Mouse (Mus musculus) hindbrain, embryonic 11.5 days (tissue): Measurements from ENCODE around the gene Card10. TPM values are rescaled to one million over a fixed set of nuclear protein-coding genes. Genes with fewer than 3 reads are reported as not detected.

Source experiments
- ATAC-seq: fragments of 200-750 bp; cut with Nextera tagmentation; 2 replicates; pipeline ENCODE4 v1.8.0; 2017; ENCODE audit warnings: mild to moderate bottlenecking, moderate TSS enrichment, moderate library complexity; ENCODE audit not compliant: low FRiP score
- DNase-seq: peaks from one replicate; pipeline ENCODE4 v3.0.0-alpha.2; 2015; ENCODE audit warnings: low spot score
- H3K27ac ChIP-seq: fragments of 300-500 bp; sonication (generic); 2 replicates; pipeline ENCODE4 v1.5.1; 2014; ENCODE audit warnings: mild to moderate bottlenecking, low read depth, low read length
- H3K27me3 ChIP-seq: fragments of 300-500 bp; sonication (generic); 2 replicates; pipeline ENCODE4 v1.6.1; 2014; ENCODE audit warnings: mild to moderate bottlenecking, low read length, moderate library complexity, mixed read lengths; ENCODE audit not compliant: control insufficient read depth, insufficient read depth
- H3K36me3 ChIP-seq: fragments of 300-500 bp; sonication (generic); 2 replicates; pipeline ENCODE4 v1.6.1; 2014; ENCODE audit warnings: mild to moderate bottlenecking, low read length, moderate library complexity, mixed read lengths; ENCODE audit not compliant: control insufficient read depth, insufficient read depth
- H3K4me1 ChIP-seq: fragments of 300-500 bp; sonication (generic); replicated peaks from 2 replicates; pipeline ENCODE4 v1.6.1; 2014; ENCODE audit warnings: low read length, mixed read lengths; ENCODE audit not compliant: control insufficient read depth, insufficient read depth
- H3K4me2 ChIP-seq: fragments of 300-500 bp; sonication (generic); replicated peaks from 2 replicates; pipeline ENCODE4 v1.6.1; 2014; ENCODE audit warnings: mild to moderate bottlenecking, low read depth, low read length
- H3K4me3 ChIP-seq: fragments of 300-500 bp; sonication (generic); 2 replicates; pipeline ENCODE4 v1.5.1; 2014; ENCODE audit warnings: low read depth, low read length
- H3K9ac ChIP-seq: fragments of 300-500 bp; sonication (generic); 2 replicates; pipeline ENCODE4 v1.6.1; 2014; ENCODE audit warnings: low read depth, low read length
- H3K9me3 ChIP-seq: fragments of 300-500 bp; sonication (generic); 2 replicates; pipeline ENCODE4 v1.6.1; 2016; ENCODE audit warnings: low read length; ENCODE audit not compliant: control insufficient read depth
- WGBS: fragments of 180-500 bp; shearing (Covaris S2); extraction: QIAGEN DNeasy Blood & Tissue Kit; methylation state at CpG from one replicate; pipeline ENCODE4 v1.1.7; 2014; 5-methylcytosine and 5-hydroxymethylcytosine counted together
- polyA plus RNA-seq: library from polyadenylated mRNA; unstranded; fragments of >200 nt; fragmentation: Nextera tagmentation; extraction: Ambion mirVana; gene quantifications from 2 replicates; pipeline ENCODE4 v1.2.1, GENCODE M21; 2014

Card10 gene
- polyA plus RNA-seq, 1 experiment from 2014 or later: 2.4 TPM

GRCm38 (mm10) chr15:78799029-78799428 lies 3.8 kb downstream of the Card10 start:
- no peak overlapping the region for H3K27ac ChIP-seq
- H3K4me1 ChIP-seq: peaks cover 13% of the 10 kb centered on the region
- H3K9ac ChIP-seq: no peak overlapping the region
- no peaks in the 10 kb centered on the region for H3K36me3 ChIP-seq
- no peak overlapping the region for H3K4me3 ChIP-seq
- no peak for ATAC-seq
- no peak overlapping the region for H3K4me2 ChIP-seq
- no peaks in the 10 kb centered on the region for H3K9me3 ChIP-seq
- peaks cover 22% of the 10 kb centered on the region for H3K27me3 ChIP-seq
- no peak for DNase-seq
- 66% methylated on average over 21 of the region's 21 CpGs for WGBS

GRCm38 (mm10) chr15:78797060-78797329 lies 5.8 kb downstream of the Card10 start:
- peaks cover 5% of the 10 kb centered on the region; the same call in 1 of the 2 replicates for H3K4me1 ChIP-seq
- H3K4me3 ChIP-seq: no peak overlapping the region
- 88% methylated on average over 8 of the region's 8 CpGs for WGBS
- H3K27me3 ChIP-seq: peaks cover 7% of the 10 kb centered on the region
- H3K36me3 ChIP-seq: no peaks in the 10 kb centered on the region
- no peak overlapping the region for H3K9ac ChIP-seq
- DNase-seq (no peak), ATAC-seq (no peak)
- H3K27ac ChIP-seq: no peak overlapping the region
- H3K9me3 ChIP-seq: no peaks in the 10 kb centered on the region
- H3K4me2 ChIP-seq: no peak overlapping the region

- H3K4me3 ChIP-seq: no peak overlapping the region
- WGBS: 38% methylated on average over 25 of the region's 25 CpGs
These were observed 6.4 kb downstream of the Card10 start for GRCm38 (mm10) chr15:78796196-78797059.

GRCm38 (mm10) chr15:78790990-78791389 lies 11.9 kb downstream of the Card10 start:
- Histone ChIP-seq H3K27ac (no peak overlapping the region), H3K9me3 (no peaks in the 10 kb centered on the region), H3K9ac (no peak overlapping the region; the same call in 1 of the 2 replicates), H3K27me3 (no peaks in the 10 kb centered on the region), H3K4me2 (no peak overlapping the region), H3K4me3 (no peak overlapping the region), H3K4me1 (peaks cover 3% of the 10 kb centered on the region), H3K36me3 (no peaks in the 10 kb centered on the region)
- 80% methylated on average over 12 of the region's 12 CpGs for WGBS
- DNase-seq (no peak), ATAC-seq (no peak)

More at GRCm38 (mm10) chr15:78796196-78797059, 6.4 kb downstream of the Card10 start:
- Histone ChIP-seq H3K9me3 (no peaks in the 10 kb centered on the region), H3K4me1 (peaks cover 5% of the 10 kb centered on the region; the same call in 1 of the 2 replicates), H3K27ac (no peak overlapping the region), H3K4me2 (no peak overlapping the region), H3K36me3 (no peaks in the 10 kb centered on the region), H3K9ac (no peak overlapping the region), H3K27me3 (peaks cover 3% of the 10 kb centered on the region)
- no peak for ATAC-seq
- DNase-seq: peak; percentile 20

GRCm38 (mm10) chr15:78790451-78790850 lies 12.4 kb downstream of the Card10 start:
- Histone ChIP-seq H3K27me3 (no peaks in the 10 kb centered on the region), H3K9ac (no peak overlapping the region; the same call in 1 of the 2 replicates), H3K4me1 (peaks cover 3% of the 10 kb centered on the region), H3K9me3 (no peaks in the 10 kb centered on the region), H3K36me3 (no peaks in the 10 kb centered on the region), H3K4me2 (no peak overlapping the region), H3K4me3 (no peak overlapping the region), H3K27ac (no peak overlapping the region)
- no peak for ATAC-seq
- WGBS: 60% methylated on average over 4 of the region's 4 CpGs
- no peak for DNase-seq

GRCm38 (mm10) chr15:78789721-78790323 lies 13.0 kb downstream of the Card10 start:
- H3K9me3 ChIP-seq: no peaks in the 10 kb centered on the region
- H3K9ac ChIP-seq: no peak overlapping the region
- H3K4me2 ChIP-seq: no peak overlapping the region
- no peak overlapping the region for H3K4me3 ChIP-seq
- no peaks in the 10 kb centered on the region for H3K36me3 ChIP-seq
- WGBS: 84% methylated on average over 13 of the region's 13 CpGs
- DNase-seq: no peak
- peaks cover 3% of the 10 kb centered on the region for H3K4me1 ChIP-seq
- ATAC-seq: no peak
- no peak overlapping the region for H3K27ac ChIP-seq
- H3K27me3 ChIP-seq: no peaks in the 10 kb centered on the region

- H3K36me3 ChIP-seq: no peaks in the 10 kb centered on the region
- no peaks in the 10 kb centered on the region for H3K27me3 ChIP-seq
- no peak overlapping the region for H3K9ac ChIP-seq
- H3K27ac ChIP-seq: 0 out of 2 replicates have a peak overlapping the region, but pooled peaks have one; percentile 10
- ATAC-seq: no peak
- H3K4me3 ChIP-seq: no peak overlapping the region
- peaks cover 3% of the 10 kb centered on the region for H3K4me1 ChIP-seq
- no peak for DNase-seq
- no peaks in the 10 kb centered on the region for H3K9me3 ChIP-seq
- 68% methylated on average over 3 of the region's 3 CpGs for WGBS
- H3K4me2 ChIP-seq: no peak overlapping the region
These were observed 14.8 kb downstream of the Card10 start for GRCm38 (mm10) chr15:78788042-78788441.

- H3K27ac ChIP-seq: no peak overlapping the region
- no peaks in the 10 kb centered on the region for H3K9me3 ChIP-seq
- no peak overlapping the region for H3K4me3 ChIP-seq
- H3K4me2 ChIP-seq: no peak overlapping the region
- WGBS: 63% methylated on average over 9 of the region's 9 CpGs
- H3K9ac ChIP-seq: no peak overlapping the region
- DNase-seq: no peak
- H3K36me3 ChIP-seq: no peaks in the 10 kb centered on the region
- no peak for ATAC-seq
- no peaks in the 10 kb centered on the region for H3K27me3 ChIP-seq
- H3K4me1 ChIP-seq: peaks cover 3% of the 10 kb centered on the region
These were observed 15.5 kb downstream of the Card10 start for GRCm38 (mm10) chr15:78787287-78787856.
